Mouse (Mus musculus): ENCODE results near the gene Rbfox3.

DNA sequence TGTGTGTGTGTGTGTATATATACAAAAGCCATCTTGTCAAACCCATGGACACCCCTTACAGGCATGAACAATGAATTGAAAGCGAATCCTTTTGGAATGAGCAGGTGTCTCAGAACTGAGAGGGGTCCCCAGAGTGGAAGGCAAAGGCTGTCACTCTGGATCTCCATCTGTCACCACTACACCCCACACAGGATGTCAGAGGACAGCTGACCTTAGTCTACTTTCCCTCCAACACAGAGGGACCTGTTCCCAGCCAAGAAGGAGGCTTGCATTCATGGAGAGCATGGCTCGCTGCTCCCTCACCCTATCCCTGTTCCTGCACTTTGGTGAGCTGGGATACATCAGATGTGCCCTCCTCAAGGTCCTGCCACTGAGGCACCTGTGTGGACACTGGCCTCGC is 48.0 kb downstream of the Rbfox3 start:
- TF ChIP-seq POLR2A (IDR thresholded peaks at IDR 0.05; ENCODE audit: low read depth, low read length): no peak
- TF ChIP-seq CTCF (IDR thresholded peaks at IDR 0.05; ENCODE audit: extremely low read depth, insufficient read depth, insufficient read length, insufficient replicate concordance): no peak
